Mouse (Mus musculus): ENCODE results near the gene Cavin1.

DNA sequence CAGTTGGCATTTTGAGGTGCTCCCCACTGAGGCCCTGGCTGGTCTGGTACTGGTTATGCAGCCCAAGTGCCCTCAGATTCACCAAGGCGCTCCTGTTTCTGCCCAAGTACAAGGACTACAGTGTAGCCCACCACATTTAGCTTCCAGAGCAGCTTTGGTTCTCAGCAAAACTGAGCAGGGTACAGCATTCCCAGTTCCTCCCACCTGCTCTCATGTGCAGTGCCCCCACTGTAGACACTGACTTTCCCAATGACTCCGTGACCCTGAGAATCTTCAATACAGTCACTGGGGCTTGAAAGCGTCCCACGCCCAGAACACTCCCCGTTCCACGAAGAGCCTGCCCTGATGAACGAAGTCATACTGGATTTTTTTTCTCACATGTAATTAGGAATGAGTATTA lies 40.1 kb downstream of the Cavin1 start:
- TF ChIP-seq CHD2 (IDR thresholded peaks at IDR 0.05; ENCODE audit: low read depth, low read length) = no peak
- no peak for TF ChIP-seq HCFC1 (IDR thresholded peaks at IDR 0.05; ENCODE audit: borderline replicate concordance, insufficient read depth, low read length)
